Mouse (Mus musculus) left cerebral cortex, adult 8-10 months (tissue): Measurements from ENCODE around the gene Baiap2l1. TPM values are rescaled to one million over a fixed set of nuclear protein-coding genes. Genes with fewer than 3 reads are reported as not detected.
"Not testable (repeated sequence)": the region's sequence is repeated elsewhere in the genome, so short reads cannot be mapped to it uniquely, and the experiment has no call there.

ENCODE experiments used
- DNase-seq, 2 experiments: peaks; one replicate each; pipeline ENCODE4 v3.0.0; 2022; ENCODE audit warnings: low spot score in 2 of 2
- total RNA-seq, 4 experiments: library from RNA; stranded (reverse); gene quantifications; 2 replicates each; pipeline ENCODE4 v1.2.4; 2022

Gene Baiap2l1
- total RNA-seq, 4 experiments from 2014 or later = 0.50 to 0.74 (median 0.56) TPM

DNA sequence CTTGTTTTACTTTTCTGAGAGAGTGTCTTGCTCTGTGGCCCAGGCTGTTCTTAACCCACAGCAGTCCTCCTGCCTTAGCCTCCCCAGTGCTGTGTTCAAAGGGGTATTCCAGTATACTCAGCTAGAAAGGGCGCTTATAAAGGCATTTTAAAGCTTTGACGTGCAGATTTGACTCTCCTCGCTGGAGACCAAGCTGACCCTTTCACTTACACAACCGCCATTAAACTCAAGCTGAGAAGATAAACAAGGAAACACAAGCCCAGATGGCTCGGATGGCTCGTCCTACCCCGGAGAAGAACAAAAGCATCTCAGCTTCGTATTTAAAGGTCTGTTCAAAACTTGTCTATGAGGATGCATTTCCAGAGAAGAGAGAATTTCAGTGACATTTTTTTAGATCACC, 6.7 kb downstream of the Baiap2l1 start:
- no peak for DNase-seq

DNA sequence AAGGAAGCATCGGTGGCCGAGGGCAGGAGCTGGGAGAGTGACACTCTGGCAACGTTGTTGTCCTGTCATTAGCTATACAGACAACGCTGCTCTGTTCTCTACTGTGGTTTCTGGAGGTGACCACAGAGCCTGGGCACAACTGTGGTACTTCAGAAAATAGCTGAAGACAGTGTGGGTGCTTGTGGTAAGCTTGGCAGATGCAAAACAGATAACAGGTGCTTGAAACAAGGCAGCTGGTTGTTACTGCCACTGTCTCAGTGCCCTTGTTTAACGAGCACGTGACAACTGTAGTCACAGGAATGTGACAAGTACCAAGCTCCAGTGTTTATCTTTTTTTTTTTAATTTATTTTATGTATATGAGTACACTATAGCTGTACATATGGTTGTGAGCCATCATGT, 13.3 kb downstream of the Baiap2l1 start:
- no peak for DNase-seq

DNA sequence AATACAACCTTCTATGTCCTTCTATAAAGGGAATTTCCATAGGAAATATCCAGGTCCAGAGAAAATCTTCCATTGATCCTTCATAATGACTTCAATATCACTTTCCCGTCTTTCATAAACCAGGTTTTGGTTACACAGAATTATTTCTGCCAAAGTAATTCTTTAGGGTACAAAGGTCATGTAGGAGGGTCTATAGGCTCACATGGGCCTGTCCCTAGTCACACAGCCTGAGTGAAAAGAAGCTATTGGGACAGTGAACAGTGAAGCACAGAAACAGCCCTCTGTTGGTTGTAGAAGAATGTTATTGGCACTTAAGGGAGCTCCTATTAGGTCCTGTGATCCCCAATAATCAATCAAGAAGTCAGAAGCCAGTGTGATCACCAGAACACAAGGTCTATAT, 16.8 kb downstream of the Baiap2l1 start:
- no peak for DNase-seq

DNA sequence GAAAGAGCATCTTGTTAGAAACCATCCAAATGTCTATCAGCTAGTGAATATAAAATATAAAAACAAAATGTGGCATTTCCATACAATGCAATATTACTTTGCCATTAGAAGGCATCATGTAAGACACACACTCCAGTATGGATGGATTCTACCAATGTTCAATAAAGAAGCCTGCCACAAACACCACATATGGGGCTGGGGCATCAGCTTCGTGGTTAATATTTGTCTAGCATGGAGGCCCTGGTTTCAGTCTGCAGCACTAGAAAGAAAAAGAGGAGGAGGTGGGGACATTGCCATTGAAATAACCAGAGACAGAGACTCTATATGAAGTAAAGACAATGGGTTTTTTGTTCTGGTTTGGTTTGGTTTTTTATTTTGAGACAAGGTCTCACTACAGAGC, 19.1 kb downstream of the Baiap2l1 start:
- DNase-seq = no peak

DNA sequence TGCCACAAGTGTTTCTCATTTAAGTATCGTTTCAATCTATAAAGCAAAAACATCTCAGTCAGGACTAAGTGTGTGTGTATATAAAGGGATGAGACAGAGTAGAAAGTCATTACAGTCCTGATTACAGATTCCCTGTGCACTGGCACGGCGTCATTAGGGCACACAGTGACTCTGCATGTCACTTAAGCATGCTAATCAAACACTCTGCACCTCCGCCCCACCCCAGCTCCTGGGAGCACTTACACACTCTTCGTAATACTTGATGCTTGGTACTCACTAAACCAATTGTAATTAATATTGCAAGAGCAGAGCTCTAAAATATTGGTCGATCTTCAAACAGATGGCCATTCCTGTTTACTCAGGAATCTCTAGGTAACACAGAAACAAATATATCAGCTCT, 22.6 kb downstream of the Baiap2l1 start:
- DNase-seq = not testable (repeated sequence)

DNA sequence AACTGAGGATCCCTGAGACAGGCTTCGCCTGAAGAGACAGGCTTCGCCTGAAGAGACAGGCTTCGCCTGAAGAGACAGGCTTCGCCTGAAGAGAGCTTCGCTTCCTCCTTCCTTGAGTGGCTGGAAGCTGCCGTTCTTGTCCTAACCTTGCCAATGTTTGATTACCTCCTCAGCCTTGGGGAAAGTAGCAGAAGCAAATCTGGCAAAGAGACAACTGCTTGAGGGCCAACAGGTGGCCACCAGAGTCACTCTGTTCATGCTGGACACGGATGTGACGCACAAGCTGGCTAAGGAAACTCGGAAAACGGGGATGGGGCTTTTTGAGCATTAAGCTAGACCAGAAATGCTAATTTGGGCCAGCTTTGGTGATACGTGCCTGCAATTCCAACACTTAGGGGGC, 23.9 kb downstream of the Baiap2l1 start:
- no peak for DNase-seq

DNA sequence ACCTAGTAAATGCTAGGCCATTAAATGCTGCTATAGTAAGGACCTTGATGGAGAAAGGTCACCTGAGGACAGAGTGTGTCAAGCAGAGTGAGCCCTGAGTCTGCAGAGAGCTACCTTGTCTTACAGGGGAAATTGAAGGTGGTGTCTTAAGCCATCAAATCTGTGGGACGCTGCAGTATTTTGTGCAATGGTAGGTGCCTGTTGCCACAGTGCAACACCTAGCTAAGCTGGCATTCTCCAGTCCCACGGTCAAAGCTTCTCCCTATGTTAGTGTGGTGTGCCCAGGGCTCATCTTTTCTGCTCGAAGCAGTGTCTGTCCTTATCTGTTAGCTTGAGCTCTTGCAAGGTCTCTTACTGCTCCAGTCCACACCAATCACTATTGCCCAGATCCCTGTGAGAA, 35.2 kb downstream of the Baiap2l1 start:
- no peak for DNase-seq

DNA sequence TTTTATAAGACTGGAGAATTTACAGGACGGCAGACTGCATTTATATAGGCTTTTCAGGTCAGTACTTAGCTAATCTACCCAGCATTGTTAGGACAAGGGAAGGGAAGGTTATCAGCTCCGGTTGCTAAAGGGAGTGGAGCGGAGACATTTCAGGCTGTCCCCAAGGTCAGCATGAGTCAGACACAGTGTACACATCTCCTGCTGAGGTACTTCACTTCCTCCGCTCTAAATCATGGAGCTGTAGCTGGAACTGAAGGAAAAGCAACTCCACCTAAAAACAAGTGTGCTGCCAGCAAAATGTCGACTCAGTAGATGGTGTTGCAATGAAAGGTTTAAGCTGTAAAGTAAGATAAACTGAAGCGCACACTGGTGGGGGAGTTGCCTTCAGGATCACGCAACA, 36.2 kb downstream of the Baiap2l1 start:
- no peak for DNase-seq

DNA sequence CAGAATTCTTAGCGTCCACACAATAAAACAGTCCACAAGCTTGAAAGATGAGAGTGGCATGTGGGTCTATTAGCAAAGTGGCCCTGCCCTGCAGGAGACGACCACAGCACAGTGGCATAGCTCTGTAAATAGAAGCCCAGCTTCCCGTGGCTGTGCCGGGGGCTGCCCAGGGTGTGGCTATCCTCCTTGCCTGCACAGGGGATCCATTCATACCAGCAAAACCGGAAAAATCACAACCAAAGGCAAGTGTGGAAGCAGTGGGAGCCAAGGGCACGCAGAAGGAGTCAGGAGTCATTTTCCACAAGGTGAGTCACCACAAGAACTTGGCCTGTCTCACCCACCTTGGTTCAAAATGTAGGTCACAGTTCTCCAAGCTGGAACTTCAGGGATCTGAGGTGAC, 39.6 kb downstream of the Baiap2l1 start:
- DNase-seq = no peak

DNA sequence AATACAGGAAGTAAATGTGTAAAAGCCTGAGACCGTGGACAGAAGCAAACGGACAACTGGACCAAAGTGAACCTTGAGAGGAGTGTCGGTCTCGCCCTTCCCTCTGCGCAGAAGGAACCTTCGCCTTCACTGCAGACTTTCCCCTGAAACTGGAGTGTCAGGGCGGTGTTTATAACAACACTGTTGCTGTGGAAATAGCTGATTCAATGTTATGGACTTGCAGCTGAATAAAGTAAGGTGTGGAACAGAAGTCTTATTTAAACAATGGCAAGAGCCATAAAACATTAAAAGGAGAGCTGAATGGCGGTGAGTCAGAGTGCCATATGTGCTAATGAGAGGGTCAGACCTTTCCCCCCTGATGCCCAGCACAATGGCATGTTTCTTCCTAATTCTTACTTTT, 40.5 kb downstream of the Baiap2l1 start:
- DNase-seq = no peak

DNA sequence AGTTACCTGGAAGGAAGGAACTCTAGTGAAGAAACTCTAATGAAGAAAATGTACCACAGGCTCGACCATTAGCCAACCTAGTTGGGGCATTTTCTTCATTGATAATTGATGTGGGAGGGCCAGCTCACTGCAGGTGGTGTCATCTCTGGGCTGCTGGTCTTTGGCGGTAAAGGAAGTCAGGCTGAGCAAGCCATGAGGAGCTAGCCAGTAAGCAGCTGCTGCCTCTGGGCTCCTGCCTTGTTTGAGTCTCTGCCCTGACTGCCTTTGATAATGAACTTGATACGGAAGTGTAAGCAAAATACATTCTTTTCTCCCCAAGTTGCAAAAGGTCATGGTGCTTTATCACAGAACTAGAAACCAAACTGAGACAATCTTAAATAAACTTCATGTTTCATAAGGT, 41.5 kb downstream of the Baiap2l1 start:
- no peak for DNase-seq

DNA sequence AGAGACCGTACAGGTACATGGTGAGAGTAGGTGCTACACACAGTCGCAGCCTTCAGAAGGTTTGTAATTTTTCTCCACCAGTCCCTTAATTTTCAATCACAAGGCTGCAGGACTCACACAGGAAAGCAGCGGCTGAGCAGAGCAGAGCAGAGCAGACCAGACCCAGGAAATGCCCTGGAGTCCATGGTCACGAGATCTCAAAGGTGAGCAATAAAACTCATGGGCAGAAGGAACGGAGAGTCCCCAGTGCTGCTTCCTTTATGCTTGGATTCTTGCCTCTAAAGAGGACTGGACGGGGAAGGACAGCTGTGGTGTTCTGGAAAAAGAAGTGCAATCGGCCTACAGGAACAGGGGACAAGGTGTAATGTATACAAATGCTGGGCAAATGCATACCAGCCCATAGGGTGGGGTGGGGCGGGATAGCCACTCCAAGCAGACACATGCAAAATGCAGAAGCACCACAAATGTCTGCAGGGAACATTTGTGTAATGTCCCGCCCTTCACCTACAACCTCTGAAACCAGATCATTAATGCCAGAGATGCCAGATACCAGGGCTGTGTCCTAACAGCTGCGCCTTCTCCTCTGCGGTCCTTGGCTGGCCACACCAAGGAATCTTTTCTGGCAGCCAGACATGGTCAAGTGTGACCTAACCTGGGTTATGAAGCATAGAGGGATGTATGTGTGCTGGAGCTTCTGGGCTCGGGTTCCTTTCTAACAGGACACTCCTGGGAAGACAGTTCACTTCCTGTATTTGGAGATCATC, 43.0 kb downstream of the Baiap2l1 start:
- no peak for DNase-seq

DNA sequence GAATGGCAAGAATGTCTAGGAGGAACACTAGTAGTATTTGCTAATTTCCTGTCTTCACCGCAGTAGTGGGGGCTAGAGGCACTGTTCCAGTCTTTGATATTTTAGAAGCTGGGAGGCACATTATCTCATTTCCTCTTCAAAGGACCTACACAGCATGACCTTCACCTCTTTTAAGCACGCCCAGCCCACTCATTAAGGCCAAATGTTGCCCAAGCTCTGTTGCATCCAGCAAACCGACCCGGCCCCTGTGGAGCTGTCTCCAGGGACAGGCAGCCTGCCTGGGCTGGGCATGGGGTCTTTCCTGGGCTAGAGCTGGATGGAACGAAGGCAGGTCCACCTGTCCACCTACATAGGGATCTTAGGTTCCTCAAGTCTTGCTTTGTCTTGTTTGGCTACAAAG, 44.6 kb downstream of the Baiap2l1 start:
- no peak for DNase-seq

DNA sequence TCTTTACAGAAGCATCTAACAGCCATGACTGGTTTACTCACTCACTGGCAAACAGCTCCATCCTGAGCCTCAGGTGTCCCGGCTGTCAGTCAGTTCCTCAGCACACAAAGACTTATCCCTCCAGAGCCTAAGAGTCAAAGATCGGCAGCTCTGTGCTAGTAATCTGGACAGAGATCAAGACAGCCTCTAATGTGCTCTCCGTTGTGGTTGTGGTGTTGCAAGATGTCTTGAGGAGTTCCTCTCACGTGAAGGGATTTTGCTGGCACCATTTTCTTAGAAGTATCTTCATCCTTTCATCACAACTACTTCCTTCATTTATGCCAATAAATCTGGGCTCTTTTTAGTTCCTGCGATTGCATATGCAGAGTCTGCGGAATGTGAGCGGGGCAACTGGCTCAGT, 45.7 kb downstream of the Baiap2l1 start:
- DNase-seq = no peak

DNA sequence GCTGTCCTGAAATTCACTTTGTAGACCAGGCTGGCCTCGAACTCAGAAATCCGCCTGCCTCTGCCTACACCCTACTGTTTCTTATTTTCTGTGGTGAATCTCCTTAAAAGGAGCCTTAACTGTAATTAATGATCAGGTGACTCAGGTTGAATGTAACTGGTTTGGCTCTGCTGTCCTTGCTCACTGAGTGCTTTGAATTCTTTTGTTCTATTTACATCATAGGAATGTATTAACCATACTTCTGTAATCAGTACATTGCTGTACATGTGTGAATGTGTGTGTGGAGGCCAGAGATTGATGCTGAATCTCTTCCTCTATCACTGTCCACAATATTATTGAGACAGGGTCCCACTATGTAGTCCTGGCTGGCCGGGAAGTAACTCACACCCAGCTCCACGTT, 49.0 kb downstream of the Baiap2l1 start:
- no peak for DNase-seq

DNA sequence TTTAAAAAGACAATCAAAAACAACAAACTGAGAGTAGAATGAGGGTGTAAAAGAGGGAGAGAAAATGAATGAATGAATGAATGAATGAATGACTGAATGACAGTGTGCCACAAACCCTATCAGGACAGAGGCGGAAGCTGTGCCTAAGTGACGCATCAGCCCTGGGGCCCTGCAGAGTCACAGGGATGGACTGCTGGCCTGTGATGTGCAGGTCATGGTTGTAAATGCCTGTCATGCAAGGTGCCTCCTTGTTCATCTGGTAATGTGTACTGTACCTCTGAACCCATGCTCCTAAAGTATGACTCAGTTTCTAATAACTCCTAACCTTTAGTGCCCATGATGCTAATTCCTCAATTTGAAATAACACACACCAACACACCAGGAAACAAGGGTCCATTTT, 54.8 kb downstream of the Baiap2l1 start:
- no peak for DNase-seq

DNA sequence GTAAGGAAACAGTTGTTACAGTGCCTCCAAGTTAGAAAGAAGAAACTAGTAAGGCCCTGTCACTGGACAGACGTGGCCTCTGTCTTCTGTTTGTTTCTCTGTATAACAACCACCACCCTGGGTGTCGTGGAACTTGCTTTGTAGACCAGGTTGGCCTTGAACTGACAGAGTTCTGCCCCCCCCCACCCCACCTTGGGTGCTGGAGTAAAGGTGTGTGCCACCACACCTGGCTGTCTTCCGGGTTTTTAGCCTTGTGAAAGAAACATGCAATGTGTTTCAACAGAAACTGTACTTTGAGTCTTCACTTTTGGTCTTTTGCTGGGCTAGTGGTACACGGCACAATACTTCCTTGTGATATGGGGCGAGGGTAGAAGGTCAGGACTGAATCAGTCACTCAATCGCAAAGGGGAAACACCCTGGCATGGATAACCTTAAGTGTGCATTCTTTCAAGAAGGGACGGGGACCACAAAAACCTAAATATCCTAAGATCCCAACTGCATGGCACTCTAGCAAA, 61.8 kb downstream of the Baiap2l1 start:
- DNase-seq = no peak

DNA sequence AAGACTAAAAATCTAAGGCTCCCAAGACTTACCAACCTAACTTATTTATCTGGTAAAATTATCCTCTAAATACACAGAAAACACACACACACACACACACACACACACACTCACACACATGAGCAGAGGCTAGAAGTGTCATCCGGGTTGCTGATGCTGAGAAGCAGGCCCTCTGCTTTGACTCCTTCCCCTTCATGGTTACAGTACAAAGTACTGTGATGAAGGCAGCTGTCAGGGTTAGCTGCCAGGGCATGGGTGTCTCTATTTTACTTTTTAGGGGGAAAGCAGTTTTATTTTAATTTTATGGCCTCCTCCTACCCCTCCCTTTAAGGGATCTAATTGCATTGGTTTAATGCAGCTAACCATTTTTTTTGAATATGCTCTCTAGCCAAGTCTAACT, 62.6 kb downstream of the Baiap2l1 start:
- DNase-seq = no peak

DNA sequence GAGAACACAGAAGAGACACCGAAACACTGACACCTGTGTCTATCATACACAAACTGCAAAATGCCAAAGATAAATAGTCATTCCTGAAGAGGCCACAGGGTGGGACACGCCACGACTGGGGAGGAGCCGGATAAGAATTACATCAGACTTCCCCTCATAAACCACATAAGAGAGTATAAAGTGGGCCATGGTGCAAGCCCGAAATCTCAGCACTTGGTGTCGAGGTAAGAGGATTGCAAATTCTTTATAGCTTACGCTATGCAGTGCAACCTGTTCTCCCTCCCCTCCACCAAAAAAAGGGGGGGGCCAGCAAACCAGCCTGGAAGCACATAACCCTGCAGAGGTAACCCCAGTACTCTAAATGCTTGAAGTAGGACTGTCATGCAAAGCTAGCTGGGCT, 63.0 kb downstream of the Baiap2l1 start:
- no peak for DNase-seq

DNA sequence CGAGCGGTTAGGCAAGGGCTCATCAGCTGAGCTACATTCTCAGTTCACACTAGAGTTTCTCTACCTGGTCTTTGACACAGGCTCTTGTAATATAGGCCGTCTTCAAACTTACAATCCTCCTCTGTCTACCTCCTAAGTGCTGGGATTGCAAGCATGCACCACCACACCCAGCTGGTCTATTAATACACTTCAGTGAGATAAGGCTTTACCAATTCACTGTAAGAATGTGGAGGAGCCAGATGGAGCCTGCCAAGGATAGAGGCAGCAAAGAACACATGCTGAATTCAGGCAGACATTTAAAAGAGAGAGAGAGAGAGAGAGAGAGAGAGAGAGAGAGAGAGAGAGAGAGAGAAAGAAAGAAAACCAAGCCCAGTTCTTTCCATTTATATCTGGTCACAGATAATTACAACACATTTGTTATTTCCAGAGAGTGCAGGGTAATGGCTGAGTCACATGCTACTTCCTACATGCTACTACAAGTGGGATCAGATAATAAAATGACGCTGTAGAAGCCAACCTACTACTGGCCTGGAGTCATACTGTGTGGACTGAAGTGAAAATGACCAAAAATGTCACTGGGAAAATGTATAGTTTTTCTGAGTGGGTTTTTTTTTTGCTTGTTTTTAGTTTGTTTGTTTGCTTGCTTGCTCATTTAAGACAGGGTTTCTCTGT, 68.0 kb downstream of the Baiap2l1 start:
- no peak for DNase-seq

DNA sequence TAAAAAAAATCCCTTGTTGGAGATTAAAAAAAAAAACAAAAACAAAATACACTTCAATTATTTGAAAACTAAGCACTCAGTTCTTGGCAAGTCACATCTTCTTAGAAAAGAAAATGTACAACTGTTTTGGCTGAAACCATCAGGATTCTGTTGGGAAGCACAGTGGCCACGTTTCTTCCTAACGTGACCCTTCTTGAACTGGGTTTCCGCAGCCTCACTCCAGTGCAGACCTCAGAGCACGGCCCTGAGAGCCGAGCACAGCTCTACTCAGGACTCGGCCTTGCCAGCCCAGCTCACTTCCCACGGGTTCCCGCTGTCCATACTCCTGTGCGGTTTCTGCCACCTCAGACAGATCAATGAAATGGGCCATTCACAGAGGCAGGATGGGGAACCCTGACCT, 69.5 kb downstream of the Baiap2l1 start:
- no peak for DNase-seq

DNA sequence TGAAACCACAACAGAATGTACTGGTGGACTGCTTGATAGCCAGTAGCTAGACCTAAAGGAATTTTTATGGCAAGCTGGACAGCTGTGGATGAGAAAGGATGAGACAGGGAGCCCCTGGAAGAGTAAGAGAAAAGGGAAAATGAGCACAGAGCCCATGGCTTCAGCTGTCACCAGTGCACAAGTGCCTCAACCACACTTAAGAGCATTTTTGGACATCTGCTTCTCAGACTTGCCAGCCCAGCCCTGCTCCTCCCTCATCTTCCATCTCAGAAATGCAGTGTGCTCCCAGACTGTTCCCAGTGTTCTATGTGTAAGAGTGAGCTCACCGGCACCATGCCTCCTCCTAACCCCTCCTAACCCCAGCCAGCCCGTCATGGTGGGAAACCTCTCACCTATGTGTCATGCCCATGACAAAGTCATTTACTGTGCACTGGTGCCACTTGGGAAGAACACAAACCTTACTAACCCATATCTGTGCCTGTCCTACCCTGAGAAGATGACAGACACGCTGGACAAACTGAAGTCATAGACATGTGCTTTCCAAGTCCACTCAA, 70.6 kb downstream of the Baiap2l1 start:
- no peak for DNase-seq
